Mouse (Mus musculus) spleen, embryonic (tissue): ENCODE measurements around the gene Mucl1.
"Not testable (repeated sequence)": the region's sequence is repeated elsewhere in the genome, so short reads cannot be mapped to it uniquely, and the experiment has no call there.

Experiments used
- CTCF ChIA-PET: fragments of 350-600 bp; sonication (Branson Sonifier 250); formaldehyde crosslinking; loops from one replicate; lab custom pipeline; 2022; lab: Charles Lee

Gene Mucl1

DNA sequence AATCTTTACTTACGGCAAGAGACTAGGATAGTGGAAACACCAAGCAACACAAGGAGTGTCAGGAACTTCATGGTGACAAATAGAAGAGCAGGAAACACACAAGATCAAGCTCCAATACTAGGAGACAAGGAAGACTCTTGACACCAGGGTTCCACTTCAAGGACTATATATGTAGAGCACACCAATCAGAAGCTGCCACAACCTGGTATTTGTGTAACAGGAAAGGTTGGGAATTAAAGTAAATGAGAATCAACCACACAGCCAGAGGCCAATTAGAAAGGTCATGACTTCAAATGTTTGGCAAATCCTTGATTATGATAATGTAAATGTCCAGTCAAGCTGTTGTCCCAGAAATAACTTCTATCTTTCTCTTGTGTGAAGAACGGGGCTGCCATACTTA, at the start of gene Mucl1:
Gene Mucl1, minus strand, starts transcription at position 101 of the 400 bp plus-strand sequence.
- CTCF ChIA-PET: no interaction called here

GRCm38 (mm10) chr15:103766836-103767235, 11.6 kb upstream of the Mucl1 start:
- CTCF ChIA-PET: not testable (repeated sequence)

GRCm38 (mm10) chr15:103716861-103717260, 38.4 kb downstream of the Mucl1 start:
- CTCF ChIA-PET: not testable (repeated sequence)
